Mouse (Mus musculus) embryonic facial prominence, embryonic 10.5 days (tissue): ENCODE measurements around the gene Olr1. TPM values are rescaled to one million over a fixed set of nuclear protein-coding genes. Genes with fewer than 3 reads are reported as not detected.
A peak's percentile ranks its signal among the peaks of the same experiment; 100 is the strongest.

Source experiments
- DNase-seq: peaks from one replicate; pipeline ENCODE4 v3.0.0-alpha.2; 2017; ENCODE audit warnings: low spot score
- H3K27ac ChIP-seq: fragments of 300-500 bp; sonication (generic); replicated peaks from 2 replicates; pipeline ENCODE4 v1.5.1; 2016; ENCODE audit warnings: mild to moderate bottlenecking
- H3K27me3 ChIP-seq: fragments of 300-500 bp; sonication (generic); replicated peaks from 2 replicates; pipeline ENCODE4 v1.6.1; 2016; ENCODE audit warnings: low read depth, mild to moderate bottlenecking; ENCODE audit not compliant: poor library complexity, severe bottlenecking
- H3K36me3 ChIP-seq: fragments of 300-500 bp; sonication (generic); replicated peaks from 2 replicates; pipeline ENCODE4 v1.6.1; 2016; ENCODE audit warnings: mild to moderate bottlenecking, moderate library complexity
- H3K4me1 ChIP-seq: fragments of 300-500 bp; sonication (generic); 2 replicates; pipeline ENCODE4 v1.6.1; 2016
- H3K4me3 ChIP-seq: fragments of 300-500 bp; sonication (generic); 2 replicates; pipeline ENCODE4 v1.5.1; 2016; ENCODE audit warnings: mild to moderate bottlenecking, moderate library complexity
- H3K9me3 ChIP-seq: fragments of 300-500 bp; sonication (generic); 2 replicates; pipeline ENCODE4 v1.6.1; 2016; ENCODE audit warnings: mild to moderate bottlenecking
- WGBS: fragments of 180-500 bp; shearing (Covaris S2); methylation state at CpG from one replicate; pipeline ENCODE4 v1.1.7; 2016; 5-methylcytosine and 5-hydroxymethylcytosine counted together
- polyA plus RNA-seq: library from polyadenylated mRNA; unstranded; fragments of >200 nt; fragmentation: Nextera tagmentation; extraction: Ambion mirVana; gene quantifications from 2 replicates; pipeline ENCODE4 v1.2.1, GENCODE M21; 2016

The Olr1 gene
- polyA plus RNA-seq, 1 experiment from 2014 or later: 0.06 TPM

DNA sequence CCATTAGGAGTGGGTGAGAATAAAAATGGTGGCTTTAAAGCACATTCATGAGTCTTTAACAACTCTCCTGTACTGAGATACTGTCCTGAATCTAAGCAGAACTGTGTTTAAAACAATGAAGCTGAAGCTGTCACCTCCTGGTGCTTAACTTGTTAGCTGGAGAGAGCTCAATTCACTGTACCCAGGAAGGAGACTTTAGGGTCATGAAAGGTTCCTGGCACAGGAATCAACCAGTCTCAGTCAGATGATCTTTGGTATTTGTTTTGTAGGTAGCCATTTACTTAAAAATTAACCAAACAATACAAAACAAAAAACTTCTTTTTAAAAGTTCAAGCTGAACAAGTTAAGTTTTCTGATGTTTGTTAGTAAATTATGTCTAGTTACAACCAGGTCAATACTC, 23.3 kb upstream of the Olr1 start:
- Histone ChIP-seq H3K36me3 (no peaks in the 10 kb centered on the region), H3K4me3 (no peak overlapping the region), H3K9me3 (no peaks in the 10 kb centered on the region), H3K27ac (no peak overlapping the region), H3K4me1 (peaks cover 16% of the 10 kb centered on the region), H3K27me3 (no peaks in the 10 kb centered on the region)
- DNase-seq: no peak

DNA sequence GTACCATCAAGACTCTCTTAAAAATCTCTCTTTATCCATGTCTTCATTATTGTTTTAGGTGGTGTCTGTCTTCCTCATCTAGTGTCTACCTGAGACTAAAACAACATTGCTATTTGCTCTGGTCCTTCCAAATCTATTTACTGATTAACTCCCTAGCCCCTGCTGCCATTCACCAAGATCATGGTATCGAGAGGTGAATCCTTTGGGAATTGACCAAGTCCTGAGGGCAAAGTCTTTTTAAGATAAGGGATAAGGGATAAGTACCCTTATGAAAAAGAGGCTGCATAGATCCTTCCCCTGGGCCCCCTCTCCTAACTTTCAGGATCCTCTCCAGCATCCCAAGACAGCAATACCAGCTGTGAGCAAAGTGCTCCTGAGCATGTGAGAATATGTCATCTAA, 22.6 kb upstream of the Olr1 start:
- H3K27me3 ChIP-seq: no peaks in the 10 kb centered on the region
- H3K9me3 ChIP-seq: no peaks in the 10 kb centered on the region
- H3K4me3 ChIP-seq: no peak overlapping the region
- H3K36me3 ChIP-seq: no peaks in the 10 kb centered on the region
- H3K4me1 ChIP-seq: peaks cover 11% of the 10 kb centered on the region
- H3K27ac ChIP-seq: no peak overlapping the region
- no peak for DNase-seq
- WGBS: 72% methylated on average over 1 of the region's 1 CpGs

DNA sequence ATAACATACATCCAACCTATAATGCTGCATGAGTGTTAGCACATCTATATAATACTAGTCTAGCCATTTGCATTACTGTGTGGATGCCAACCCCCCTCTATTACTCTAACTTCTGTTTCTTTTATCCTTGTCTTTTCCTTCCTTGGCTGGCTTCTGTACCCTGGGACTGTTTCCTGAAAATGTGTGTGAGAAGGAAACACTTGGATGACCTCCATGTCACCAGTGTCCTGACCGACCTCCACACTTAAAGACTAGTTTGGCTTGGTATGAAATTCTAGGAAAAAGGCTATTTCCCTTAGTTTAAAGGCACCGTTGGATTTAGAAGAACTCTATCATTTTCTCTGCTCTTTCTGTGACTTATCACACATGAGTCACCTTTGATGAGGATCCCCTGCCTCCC, 20.5 kb upstream of the Olr1 start:
- Histone ChIP-seq H3K36me3 (no peaks in the 10 kb centered on the region), H3K27me3 (no peaks in the 10 kb centered on the region), H3K27ac (no peak overlapping the region), H3K9me3 (no peaks in the 10 kb centered on the region), H3K4me3 (no peak overlapping the region), H3K4me1 (peaks cover under 1% of the 10 kb centered on the region; the same call in 1 of the 2 replicates)
- 86% methylated on average over 2 of the region's 2 CpGs for WGBS
- no peak for DNase-seq

DNA sequence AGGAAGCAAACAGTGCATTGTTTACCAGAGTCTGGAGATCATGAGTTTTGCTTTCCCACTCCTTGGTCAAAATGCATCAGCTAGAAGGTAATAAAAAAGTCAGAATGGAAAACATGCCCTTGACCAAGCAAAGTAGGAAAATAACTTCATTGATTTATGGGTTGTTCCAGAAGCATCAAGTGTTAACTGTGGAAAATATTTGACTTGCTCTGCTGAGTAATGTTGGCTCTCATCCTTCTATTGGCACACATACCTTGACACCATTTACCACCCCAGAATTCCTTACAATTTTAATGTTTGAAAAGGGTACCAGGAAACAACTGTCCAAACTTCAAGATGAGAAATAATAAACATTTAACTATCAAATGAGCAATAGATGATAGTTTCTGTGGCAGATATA, 19.1 kb upstream of the Olr1 start:
- Histone ChIP-seq H3K4me1 (no peaks in the 10 kb centered on the region), H3K4me3 (no peak overlapping the region), H3K27me3 (no peaks in the 10 kb centered on the region), H3K9me3 (no peaks in the 10 kb centered on the region), H3K27ac (no peak overlapping the region), H3K36me3 (no peaks in the 10 kb centered on the region)
- no peak for DNase-seq

DNA sequence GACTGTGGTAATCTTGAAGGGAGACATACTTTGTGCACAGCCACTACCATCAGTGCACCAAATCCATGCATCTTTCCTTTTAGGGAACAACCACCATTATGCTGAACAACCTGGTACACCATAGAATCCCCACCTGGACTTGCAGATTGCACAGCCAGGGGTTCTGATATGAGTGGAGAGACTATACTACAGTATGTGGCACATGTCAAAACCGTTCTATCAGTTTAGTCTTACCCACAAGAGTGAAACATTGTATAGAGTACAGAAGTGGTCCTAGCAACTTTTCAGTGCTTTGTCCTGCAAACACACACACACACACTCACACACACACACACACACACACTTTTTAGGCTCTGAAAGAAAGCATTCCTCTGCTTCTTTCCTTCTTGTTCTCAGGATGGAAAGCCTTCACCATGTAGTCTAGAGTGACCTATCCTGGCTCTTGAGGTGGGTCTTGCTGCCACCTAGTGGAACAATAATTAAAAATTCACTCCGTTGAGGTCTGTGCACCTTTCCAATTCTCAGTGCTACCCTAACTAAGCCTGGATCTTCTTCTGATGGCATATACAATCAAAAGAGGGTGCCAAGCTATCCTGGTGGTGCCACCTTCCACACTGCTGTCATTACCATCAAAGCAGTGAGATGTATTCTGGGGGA, 10.9 kb upstream of the Olr1 start:
- WGBS: 50% methylated on average over 2 of the region's 2 CpGs
- Histone ChIP-seq H3K4me1 (no peaks in the 10 kb centered on the region), H3K4me3 (no peak overlapping the region), H3K27me3 (no peaks in the 10 kb centered on the region), H3K27ac (no peak overlapping the region), H3K36me3 (no peaks in the 10 kb centered on the region), H3K9me3 (no peaks in the 10 kb centered on the region)
- no peak for DNase-seq

DNA sequence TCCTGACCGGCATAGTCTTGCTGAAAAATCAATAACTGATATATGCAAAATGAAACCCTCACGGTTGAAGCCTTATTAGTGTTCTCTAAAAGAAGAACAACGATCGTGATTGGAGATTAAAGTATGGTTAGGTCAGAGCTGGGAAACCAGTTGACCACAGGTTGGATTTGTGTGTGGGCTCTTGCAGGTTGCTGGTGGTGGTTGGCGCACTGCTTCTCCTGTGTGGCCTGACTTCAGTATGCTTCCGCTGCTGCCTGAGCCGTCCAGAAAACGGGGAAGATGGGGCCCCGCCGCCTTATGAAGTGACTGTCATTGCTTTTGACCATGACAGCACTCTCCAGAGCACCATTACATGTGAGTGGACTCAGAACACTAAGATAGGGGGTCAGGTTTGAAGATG, 9.4 kb upstream of the Olr1 start:
- H3K4me3 ChIP-seq: no peak overlapping the region
- no peak for DNase-seq
- H3K9me3 ChIP-seq: no peaks in the 10 kb centered on the region
- 94% methylated on average over 10 of the region's 10 CpGs for WGBS
- no peak overlapping the region for H3K27ac ChIP-seq
- no peaks in the 10 kb centered on the region for H3K4me1 ChIP-seq
- no peaks in the 10 kb centered on the region for H3K36me3 ChIP-seq
- H3K27me3 ChIP-seq: no peaks in the 10 kb centered on the region

DNA sequence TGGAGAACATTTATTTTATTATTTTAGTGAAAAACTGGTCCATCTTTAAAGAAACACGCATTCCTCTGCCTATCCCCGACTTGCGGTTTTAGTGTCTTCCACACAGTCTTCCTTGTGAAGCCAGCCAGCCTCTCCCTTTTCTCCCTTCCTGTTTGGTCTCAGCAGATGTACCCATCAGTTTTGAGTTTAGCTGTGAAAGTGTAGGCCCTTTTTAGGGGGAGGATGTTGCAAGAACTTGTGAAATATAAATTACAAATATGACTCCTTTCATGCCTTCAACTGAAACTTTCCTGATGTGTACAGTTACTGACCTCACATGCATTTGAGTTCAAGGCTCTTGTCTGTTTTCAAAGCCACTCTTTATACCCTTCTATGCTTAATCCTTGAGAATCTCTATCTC, 8.1 kb upstream of the Olr1 start:
- Histone ChIP-seq H3K9me3 (no peaks in the 10 kb centered on the region), H3K27ac (no peak overlapping the region), H3K27me3 (no peaks in the 10 kb centered on the region), H3K4me1 (no peaks in the 10 kb centered on the region), H3K4me3 (no peak overlapping the region), H3K36me3 (no peaks in the 10 kb centered on the region)
- DNase-seq: no peak
- WGBS: 91% methylated on average over 3 of the region's 3 CpGs

DNA sequence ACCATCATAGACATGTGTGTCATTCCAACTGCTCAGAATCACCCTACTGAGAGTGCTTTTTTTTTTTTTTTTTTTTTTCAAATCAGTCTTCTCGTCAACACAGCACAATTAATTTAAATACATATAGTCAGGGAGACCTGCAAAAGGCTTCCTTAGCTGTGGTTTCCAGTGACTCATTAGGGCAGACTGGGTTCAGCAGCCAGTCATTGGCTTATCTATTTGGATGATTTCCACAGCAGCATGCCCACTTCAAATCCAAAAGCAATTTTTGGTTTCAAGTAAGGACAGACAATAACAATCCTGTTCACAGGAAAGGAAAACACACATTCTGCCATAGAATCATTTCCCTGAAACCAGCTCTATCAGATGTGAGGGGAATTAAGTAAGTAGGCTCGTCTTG, 7.4 kb upstream of the Olr1 start:
- Histone ChIP-seq H3K4me3 (no peak overlapping the region), H3K27me3 (no peaks in the 10 kb centered on the region), H3K4me1 (no peaks in the 10 kb centered on the region), H3K9me3 (no peaks in the 10 kb centered on the region), H3K27ac (no peak overlapping the region), H3K36me3 (no peaks in the 10 kb centered on the region)
- WGBS: 79% methylated on average over 2 of the region's 2 CpGs
- DNase-seq: no peak

DNA sequence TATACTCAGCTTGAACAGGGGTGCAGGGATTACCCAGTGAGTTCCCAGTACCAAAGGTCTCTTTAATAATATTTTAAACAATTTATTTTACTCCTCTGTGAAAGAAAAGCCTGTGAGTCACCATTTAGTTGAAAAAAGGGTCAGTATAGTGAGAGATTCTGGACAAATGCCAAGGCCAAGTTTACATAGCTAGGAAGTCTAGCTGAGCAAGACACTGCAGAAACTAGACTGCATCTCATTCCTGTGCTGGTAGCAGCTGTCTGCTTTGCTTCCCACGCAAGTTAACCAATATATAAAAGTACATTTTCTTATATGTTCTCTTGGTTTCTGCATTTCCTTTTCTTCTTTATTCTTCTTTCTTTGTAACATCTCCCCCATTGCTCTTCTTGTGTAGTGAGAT, 6.4 kb upstream of the Olr1 start:
- Histone ChIP-seq H3K27me3 (no peaks in the 10 kb centered on the region), H3K36me3 (no peaks in the 10 kb centered on the region), H3K4me3 (no peak overlapping the region), H3K9me3 (no peaks in the 10 kb centered on the region), H3K4me1 (no peaks in the 10 kb centered on the region), H3K27ac (no peak overlapping the region)
- no peak for DNase-seq
- WGBS: 87% methylated on average over 1 of the region's 1 CpGs

DNA sequence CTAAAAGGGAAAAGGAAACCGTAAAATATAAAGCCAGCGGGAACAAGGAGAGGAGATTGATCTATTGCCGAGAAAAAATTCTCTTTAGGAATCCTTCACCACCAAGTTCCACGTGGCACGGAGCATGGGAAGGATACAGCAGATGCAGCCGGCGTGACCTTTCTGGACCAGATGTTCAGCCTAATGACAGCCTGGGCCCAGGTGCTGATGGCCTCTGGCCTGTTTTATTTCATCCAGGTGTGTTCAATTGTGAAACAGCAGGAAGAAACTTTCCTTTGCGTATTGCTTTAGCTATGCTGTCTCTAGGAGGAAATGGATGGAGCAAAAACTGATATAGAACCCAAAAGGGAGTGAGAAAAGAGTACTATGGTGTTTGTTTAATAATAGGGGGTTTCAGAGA, 5.9 kb upstream of the Olr1 start:
- peak; percentile 17 for DNase-seq
- Histone ChIP-seq H3K27me3 (no peaks in the 10 kb centered on the region), H3K4me1 (no peaks in the 10 kb centered on the region), H3K27ac (no peak overlapping the region), H3K4me3 (no peak overlapping the region), H3K36me3 (no peaks in the 10 kb centered on the region), H3K9me3 (no peaks in the 10 kb centered on the region)
- 65% methylated on average over 8 of the region's 8 CpGs for WGBS

DNA sequence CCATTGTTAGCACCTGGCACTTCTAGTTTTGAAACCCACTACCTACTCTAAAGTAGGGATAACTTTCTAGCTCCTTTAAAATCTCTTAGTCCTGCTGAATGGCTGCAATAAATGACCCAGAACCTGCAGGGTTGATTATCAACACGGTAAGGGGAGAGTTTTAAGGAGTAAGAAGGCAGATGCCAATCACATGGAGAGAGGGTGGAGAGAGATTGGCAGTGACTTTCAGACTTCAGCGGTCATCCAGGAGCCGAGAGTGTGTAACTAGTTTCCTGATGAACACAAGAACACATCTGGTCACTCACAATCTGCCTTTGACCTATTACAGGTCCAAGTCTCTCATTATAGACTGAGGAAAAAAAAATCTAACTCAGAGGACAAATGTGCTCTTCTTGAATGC, 5.4 kb upstream of the Olr1 start, which contains the start of gene Tmem52b:
Gene Tmem52b, plus strand, starts transcription at position 189 of the 400 bp plus-strand sequence.
- no peak within 1 kb of the TSS for H3K4me3 ChIP-seq
- no peaks in the 10 kb centered on the region for H3K27me3 ChIP-seq
- no peak for DNase-seq
- H3K9me3 ChIP-seq: no peaks in the 10 kb centered on the region
- H3K4me1 ChIP-seq: no peaks in the 10 kb centered on the region
- H3K27ac ChIP-seq: no peak within 1 kb of the TSS
- no peaks in the 10 kb centered on the region for H3K36me3 ChIP-seq
- WGBS: 65% methylated on average over 3 of the region's 3 CpGs

DNA sequence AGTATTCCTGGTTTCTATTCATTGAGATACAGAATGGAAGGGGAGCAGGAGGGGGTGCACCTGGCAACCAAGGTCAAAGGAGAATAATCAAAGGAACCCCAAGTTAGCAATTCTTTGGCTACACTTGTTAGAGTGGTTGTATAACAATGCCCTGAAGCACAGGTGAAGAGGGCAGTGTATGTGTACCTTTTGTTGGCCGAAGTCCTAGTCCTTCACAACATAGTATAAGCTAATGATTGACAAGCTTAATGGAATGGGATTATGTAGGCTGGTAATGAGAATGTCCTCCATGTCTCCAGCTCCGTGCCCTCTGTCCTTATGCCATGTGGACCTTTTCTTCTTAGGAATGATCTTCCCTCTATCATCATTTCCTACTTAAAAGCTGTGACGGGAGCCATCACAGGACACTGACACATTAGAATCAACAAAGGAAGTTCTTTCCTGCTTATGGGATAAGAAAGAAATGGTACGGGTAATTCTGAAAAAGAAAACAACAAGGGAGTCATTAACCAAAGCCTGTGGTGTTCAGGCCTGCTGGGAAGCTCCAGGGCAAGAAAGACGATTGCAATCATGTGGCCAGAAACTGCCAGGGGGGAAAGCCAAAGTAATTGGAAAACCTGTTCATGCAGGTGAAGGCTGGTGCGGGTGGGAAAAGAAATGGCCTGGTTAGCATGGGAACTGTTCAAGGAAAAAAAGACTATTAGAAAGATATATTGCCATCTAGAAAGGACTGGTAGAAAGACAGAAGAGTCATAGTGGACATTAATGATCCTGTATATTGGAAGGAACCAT, 3.4 kb upstream of the Olr1 start:
- H3K9me3 ChIP-seq: no peaks in the 10 kb centered on the region
- DNase-seq: no peak
- no peak overlapping the region for H3K4me3 ChIP-seq
- no peaks in the 10 kb centered on the region for H3K4me1 ChIP-seq
- WGBS: 70% methylated on average over 6 of the region's 6 CpGs
- H3K27me3 ChIP-seq: no peaks in the 10 kb centered on the region
- no peaks in the 10 kb centered on the region for H3K36me3 ChIP-seq
- no peak overlapping the region for H3K27ac ChIP-seq

DNA sequence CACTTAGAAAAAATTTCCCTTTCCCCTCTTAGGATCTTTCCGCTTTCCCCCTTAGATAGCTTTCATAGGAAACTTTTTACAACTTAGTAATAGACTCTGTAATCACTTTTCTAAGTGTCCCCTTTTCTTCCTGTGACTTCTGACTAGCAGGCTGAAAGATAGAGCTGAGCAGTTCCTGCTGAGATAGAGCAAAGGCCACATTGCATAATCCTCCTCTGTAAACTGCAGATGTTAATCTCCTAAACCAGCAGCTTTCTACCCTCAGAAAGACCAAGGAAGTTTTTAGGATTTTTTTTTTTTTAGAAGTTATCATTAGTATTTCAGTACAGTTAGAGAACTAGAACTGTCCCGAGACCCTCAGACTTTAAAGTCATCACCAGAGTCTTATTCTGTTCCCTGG, 3.5 kb downstream of the Olr1 start:
- Histone ChIP-seq H3K27me3 (no peaks in the 10 kb centered on the region), H3K4me3 (no peak overlapping the region), H3K4me1 (no peaks in the 10 kb centered on the region), H3K27ac (no peak overlapping the region), H3K9me3 (peaks cover 5% of the 10 kb centered on the region; the same call in 1 of the 2 replicates), H3K36me3 (no peaks in the 10 kb centered on the region)
- 80% methylated on average over 2 of the region's 2 CpGs for WGBS
- no peak for DNase-seq
